Mouse (Mus musculus) gastrocnemius, adult 8-10 months (tissue): ENCODE results near the gene Ptger3. TPM values are rescaled to one million over a fixed set of nuclear protein-coding genes. Genes with fewer than 3 reads are reported as not detected.

Source experiments
- microRNA-seq: library from miRNA; unstranded; fragments of <30 nt; microRNA quantifications from one replicate; pipeline ENCODE4 v1.2.0, GENCODE M21; 2022
- total RNA-seq, 4 experiments: library from RNA; stranded (reverse); gene quantifications; 2 replicates each; pipeline ENCODE4 v1.2.4; 2022

Gene Ptger3
- total RNA-seq, 4 experiments from 2014 or later: 0.24 to 1.4 (median 0.85) TPM

Small RNAs within 50 kb of the gene (microRNA-seq; reads per million reads assigned to microRNA genes)
- 140 reads per million, percentile 55 among the genes with 10 or more reads in this experiment for gene Mir186

Other genes with a start within 250 kb of the Ptger3 start
- gene Zranb2, start 32.7 kb upstream of the Ptger3 start, total RNA-seq: 10 to 100 TPM; 46.4 to 54.6 (median 51.1) TPM